Mouse (Mus musculus): ENCODE data around the gene 1700021F05Rik.

The 1700021F05Rik gene

GRCm38 (mm10) chr10:43540442-43541152 is at the start of gene 1700021F05Rik:
Gene 1700021F05Rik, minus strand, starts transcription at chr10:43540994.
- peak; percentile 88 for DNase-seq (ENCODE audit: low spot score)

- DNase-seq (ENCODE audit: low spot score), result no peak
Observed at GRCm38 (mm10) chr10:43588470-43589177, 47.8 kb upstream of the 1700021F05Rik start.

DNA sequence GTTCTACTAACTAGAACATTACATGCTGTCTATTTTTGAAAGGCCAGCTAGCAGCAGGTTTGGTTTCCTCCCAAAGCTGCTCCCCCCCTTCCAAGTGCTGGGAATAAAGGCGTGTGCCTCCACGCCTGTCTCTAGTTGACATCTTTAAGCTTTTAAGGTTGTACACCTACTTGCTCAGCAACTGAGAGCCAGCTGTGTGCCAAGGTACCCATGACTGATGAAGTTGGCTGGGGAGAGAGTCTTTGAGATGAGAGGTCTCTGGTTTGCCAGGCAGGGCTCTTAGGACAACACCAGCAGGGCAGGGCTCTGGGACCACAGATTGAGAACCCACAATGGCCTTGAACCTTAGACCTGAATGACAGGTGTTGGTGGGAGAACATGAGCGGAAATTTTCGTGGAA is 43.7 kb upstream of the 1700021F05Rik start:
- DNase-seq (ENCODE audit: low spot score), result no peak

GRCm38 (mm10) chr10:43581260-43581659 is 40.5 kb upstream of the 1700021F05Rik start:
- DNase-seq (ENCODE audit: low spot score), result no peak

DNA sequence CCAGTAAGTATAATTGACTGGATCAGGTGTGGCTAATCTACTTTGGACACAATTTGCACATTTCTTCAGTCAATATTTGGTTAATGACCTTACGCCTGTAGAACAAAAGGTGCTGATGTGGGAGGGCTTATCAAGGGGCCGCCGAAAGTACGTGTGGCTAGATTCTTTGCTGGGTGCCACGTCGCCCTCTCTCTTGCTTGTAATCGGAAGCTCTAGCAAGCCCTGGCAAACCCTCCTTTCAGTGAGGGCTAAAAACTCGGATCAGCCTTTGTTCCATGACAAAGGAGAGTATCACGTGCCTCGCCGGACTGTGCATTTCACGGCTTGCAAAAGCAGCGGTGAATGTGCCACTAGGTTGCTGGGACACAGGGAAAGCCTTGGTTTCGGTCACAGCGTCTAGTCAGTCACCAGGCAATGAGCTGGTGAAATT is 39.9 kb upstream of the 1700021F05Rik start:
- DNase-seq (ENCODE audit: low spot score), result no peak

DNA sequence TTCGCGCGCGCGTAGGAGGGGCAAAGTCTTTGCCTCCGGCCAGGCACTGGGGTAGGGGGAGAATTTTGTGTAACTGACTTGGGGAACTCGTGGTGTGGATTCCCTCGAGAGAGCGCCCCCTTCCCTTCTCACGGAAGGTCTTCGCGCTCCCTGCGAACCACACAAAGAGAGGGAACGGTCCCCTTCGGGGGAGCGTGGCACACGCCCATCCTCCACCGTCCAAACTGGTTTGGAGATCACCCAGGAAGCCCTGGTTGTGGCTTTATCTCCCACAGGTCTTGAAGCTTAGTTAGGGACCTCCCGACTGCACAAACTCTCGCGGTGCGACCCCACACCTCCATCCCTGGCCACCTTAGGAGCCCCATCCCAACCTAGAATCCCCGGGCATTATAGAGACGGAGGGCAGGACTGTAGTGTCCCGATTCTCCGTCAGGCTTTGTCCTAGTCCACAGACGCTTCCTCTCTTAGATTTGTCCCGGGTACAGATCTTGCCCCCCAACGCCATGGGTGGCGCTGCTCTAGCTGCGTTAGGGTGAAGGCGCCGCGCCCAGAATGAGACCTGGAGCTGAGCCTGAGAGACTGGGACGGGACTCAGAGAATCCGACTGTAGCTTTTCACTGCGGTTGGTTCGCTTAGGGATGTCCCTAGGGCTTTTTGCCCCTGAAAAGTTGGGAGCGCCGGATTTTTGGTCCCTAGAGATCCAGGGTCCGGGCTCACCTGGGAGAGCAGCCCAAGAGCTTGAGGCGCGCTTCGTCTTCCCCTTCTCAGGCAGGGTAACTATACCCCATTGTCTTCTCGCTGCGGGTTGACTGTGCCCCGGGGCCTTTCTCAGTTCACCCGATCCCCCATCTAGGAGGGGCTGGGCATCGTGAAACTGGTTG is 38.8 kb upstream of the 1700021F05Rik start:
- DNase-seq (ENCODE audit: low spot score), result no peak

- DNase-seq (ENCODE audit: low spot score), result no peak
Observed at GRCm38 (mm10) chr10:43578754-43579380, 38.1 kb upstream of the 1700021F05Rik start.

DNA sequence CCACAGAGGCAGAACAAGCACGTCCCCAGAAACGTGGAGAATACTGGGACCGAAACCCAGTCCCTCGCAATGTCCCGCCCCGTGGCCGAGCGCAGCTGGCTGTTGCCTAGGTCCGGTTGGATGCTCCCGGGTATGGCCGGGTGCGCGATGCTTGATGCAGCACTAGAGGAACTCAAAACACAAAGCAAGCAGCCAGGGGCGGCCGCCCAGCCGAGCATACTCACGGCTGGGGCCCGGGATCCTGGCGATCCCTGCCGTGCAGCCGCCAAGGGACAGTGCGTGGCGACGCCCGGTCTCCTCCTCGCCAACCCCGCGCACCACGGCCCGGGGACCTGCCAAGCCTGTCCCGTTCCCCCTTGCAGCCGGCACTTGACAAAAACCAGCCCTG is 37.6 kb upstream of the 1700021F05Rik start:
- DNase-seq (ENCODE audit: low spot score), result no peak

- DNase-seq (ENCODE audit: low spot score), result no peak
Observed at GRCm38 (mm10) chr10:43577997-43578331, 37.2 kb upstream of the 1700021F05Rik start, which contains the start of gene Cd24a. Gene Cd24a, plus strand, starts transcription at chr10:43578284.

DNA sequence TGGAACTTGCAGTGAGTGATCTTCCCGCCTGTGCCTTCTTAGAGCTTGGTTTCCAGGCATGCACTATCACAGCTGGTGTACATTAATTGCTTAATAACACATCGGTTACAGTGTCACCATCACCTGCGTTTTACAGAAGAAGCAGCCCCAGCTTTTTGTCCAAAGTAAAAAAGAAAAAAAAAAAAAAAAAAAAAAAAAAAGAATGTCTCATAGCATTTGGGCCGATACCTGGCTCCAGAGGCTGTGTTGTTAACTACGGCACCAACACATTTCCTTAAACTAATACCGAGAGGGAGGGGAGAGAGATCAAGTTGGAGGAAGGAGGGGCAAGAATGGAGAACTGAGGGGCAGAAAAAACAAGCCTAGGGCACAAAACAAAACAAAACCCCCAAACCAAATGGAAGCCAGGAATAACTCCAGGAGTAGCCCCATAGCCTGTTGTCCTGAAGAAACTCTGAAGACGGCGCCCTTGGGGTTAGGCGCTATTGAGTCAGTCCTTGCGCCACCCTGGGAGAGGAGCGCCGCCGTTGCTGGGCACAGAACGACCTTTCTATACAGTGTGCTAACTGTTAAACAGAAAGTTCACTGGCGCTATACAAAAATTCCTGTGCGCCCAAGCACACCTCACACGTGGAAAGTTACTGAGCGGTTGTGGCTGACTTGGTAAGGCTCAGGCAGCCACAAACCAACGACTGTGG is 36.7 kb upstream of the 1700021F05Rik start:
- no peak for DNase-seq (ENCODE audit: low spot score)

DNA sequence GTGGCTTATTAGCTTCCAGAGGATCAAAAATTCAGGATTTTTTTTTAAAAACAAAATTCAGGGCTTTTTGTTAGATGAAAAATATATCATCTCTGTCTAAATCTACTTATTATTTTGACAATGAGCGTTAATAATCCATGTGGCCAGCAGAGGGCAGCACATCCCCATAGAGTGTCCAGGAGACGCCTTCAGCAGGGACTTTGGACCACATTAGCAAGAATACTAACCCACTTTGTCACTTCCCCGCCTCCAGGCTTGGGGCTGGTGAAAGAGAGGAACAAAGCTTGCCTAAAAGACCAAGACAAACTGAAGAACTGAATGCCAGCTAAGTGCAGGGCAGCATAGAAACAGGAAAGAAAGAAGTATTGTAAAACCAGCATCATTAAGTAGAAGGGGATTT is 34.2 kb upstream of the 1700021F05Rik start:
- peak; percentile 59 for DNase-seq (ENCODE audit: low spot score)

DNA sequence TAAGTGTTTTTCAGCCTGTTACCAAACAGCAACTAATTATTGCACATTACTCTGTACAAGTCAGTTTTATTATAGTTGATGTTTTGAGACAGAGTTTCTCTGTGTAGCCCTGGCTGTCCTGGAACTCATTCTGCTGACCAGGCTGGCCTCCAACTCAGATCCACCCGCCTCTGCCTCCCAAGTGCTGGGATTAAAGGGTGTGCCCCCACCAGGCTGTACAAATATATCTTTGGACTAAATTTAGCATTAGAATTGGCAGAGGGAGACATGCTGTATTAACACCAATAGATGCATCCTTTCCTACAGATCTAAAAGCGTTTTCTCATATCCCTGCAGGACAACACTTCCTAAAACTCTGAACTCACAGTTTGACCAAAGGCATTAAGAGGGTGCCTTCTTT is 33.6 kb upstream of the 1700021F05Rik start:
- no peak for DNase-seq (ENCODE audit: low spot score)

GRCm38 (mm10) chr10:43561311-43561710 is 20.5 kb upstream of the 1700021F05Rik start:
- DNase-seq (ENCODE audit: low spot score), result no peak

DNA sequence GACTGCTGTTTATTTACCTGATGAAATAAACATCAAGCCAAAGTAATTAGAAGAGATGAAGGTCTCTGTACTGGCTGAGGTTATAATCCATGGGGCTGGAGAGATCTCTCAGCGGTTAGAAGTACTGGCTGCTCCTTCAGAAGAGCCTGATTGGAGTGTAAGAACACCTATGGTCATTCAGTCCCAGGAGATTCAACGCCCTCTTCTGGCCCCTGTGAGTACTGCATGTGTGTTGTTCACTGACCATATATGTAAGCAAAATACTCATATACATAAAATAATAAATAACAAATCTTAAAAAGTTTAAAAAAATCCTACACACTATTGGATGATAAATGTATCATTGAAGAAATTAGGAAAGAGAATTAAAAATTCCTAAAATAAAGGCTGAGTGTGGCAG is 20.0 kb upstream of the 1700021F05Rik start:
- DNase-seq (ENCODE audit: low spot score), result no peak

- DNase-seq (ENCODE audit: low spot score), result no peak
Observed at GRCm38 (mm10) chr10:43559313-43559712, 18.5 kb upstream of the 1700021F05Rik start.

- no peak for DNase-seq (ENCODE audit: low spot score)
Observed at GRCm38 (mm10) chr10:43557630-43558165, 16.9 kb upstream of the 1700021F05Rik start.

GRCm38 (mm10) chr10:43551388-43551787 is 10.6 kb upstream of the 1700021F05Rik start:
- DNase-seq (ENCODE audit: low spot score), result no peak

DNA sequence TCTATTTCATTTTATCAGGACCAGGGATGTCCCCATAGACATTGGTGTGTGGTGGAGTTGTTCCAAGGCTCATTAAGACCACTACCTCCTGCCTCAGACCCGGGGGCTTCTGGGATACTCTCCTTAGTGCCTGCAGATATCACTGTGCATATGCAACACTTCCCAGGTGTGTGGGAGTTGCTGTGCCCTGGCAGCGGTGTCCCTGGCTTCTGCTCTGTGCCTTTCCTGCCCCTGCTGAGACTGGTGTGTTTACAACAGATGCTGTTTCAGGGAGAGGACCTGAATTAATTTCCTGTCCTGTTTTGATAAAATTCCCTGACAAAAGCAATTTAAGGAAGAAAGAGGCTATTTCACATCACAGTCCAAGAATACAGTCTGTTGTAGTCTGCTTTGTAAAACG is 10.1 kb upstream of the 1700021F05Rik start:
- no peak for DNase-seq (ENCODE audit: low spot score)

DNA sequence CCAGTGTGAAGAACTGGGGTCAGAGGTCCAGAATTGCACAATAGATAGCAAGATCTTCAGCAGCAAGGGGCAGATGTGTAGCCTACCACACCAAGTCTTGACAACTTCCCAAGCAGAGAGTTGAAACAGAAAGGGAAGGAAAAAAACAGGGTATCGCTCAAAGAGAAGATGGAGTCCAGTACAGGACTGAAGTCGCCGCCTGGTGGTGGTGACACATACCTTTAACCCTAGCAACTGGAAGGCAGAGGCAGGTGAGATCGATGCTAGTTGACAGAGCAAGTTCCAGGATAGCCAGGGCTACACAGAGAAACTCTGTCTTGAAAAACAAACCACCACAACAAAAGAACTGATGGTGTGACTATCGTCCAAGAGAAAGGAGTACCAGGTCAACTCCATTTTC is 8.6 kb upstream of the 1700021F05Rik start:
- DNase-seq (ENCODE audit: low spot score), result no peak

DNA sequence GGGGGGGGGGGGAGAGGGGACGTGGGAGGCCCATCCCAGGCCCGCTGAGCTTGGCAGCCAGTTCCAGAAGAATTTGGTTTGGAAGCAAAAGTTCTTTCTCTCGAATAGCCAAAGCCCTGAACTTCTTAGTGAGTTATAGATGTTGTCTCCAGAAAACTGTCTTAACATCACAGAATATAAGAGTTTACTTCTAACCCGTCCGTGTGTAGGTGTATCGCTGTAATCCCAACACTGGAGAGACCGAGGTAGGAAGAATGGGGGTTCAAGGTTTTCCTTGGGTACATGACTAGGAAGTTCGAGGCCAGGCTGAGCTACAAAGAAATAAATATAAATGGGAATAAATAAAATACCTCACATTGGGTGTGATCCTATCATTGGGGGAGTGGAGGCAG is 355 bp upstream of the 1700021F05Rik start:
- DNase-seq (ENCODE audit: low spot score), result no peak

DNA sequence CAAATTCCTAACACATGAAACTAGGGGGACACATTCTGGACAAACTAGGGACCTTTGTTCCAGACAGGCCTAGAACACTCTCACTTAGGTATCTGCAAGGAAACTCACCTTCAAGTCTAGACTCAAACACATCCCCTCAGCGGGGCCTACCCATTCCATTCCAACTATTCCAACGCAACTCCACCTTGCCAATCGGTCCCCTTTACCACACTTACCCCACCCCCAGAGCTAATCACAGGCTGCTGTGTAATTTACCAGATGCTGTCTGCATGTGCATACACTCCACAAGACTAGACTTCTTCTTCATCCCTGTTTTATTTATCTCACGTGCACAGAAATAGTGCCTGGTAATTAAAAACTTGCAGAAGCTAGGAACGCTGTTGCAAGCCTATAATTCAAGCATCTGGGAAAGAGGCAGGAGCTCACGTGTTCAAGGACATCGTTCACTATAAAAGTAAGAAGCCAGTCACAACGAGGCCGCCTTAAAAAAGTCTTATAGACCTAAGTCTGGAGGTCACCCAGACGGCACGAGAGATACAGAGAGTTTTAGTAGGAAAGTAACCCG is 966 bp downstream of the 1700021F05Rik start:
- no peak for DNase-seq (ENCODE audit: low spot score)
